Mouse (Mus musculus): ENCODE results near the gene 9930022D16Rik. TPM values are rescaled to one million over a fixed set of nuclear protein-coding genes. Genes with fewer than 3 reads are reported as not detected.

The 9930022D16Rik gene
- polyA plus RNA-seq, 1 experiment, result 0.02 TPM

- no peak overlapping the region for H3K4me3 ChIP-seq (replicated peaks)
- H3K27me3 ChIP-seq (ENCODE audit: control insufficient read depth), result peaks cover 5% of the 10 kb centered on the region
- peaks cover 16% of the 10 kb centered on the region for H3K36me3 ChIP-seq (ENCODE audit: control insufficient read depth)
- TF ChIP-seq GATA1 (IDR thresholded peaks at IDR 0.05; ENCODE audit: low read length), result no peak
- no peaks in the 10 kb centered on the region for H3K9me3 ChIP-seq (ENCODE audit: control insufficient read depth, low read length)
- peaks cover 56% of the 10 kb centered on the region for H3K4me1 ChIP-seq (ENCODE audit: control insufficient read depth)
Measured at GRCm38 (mm10) chr11:109441119-109441518, 27.4 kb downstream of the 9930022D16Rik start.

- no peak for TF ChIP-seq TAL1 (IDR thresholded peaks at IDR 0.05; ENCODE audit: low read length)
- no peak for TF ChIP-seq GATA1 (IDR thresholded peaks at IDR 0.05; ENCODE audit: low read length)
- Histone ChIP-seq H3K9me3 (ENCODE audit: control insufficient read depth, low read length) (no peaks in the 10 kb centered on the region), H3K4me3 (replicated peaks) (no peak overlapping the region), H3K36me3 (ENCODE audit: control insufficient read depth) (peaks cover 13% of the 10 kb centered on the region), H3K27me3 (ENCODE audit: control insufficient read depth) (peaks cover 5% of the 10 kb centered on the region), H3K4me1 (ENCODE audit: control insufficient read depth) (peaks cover 58% of the 10 kb centered on the region)
Measured at GRCm38 (mm10) chr11:109442166-109442730, 28.5 kb downstream of the 9930022D16Rik start.

GRCm38 (mm10) chr11:109443468-109444263, 29.9 kb downstream of the 9930022D16Rik start:
- H3K4me3 ChIP-seq (replicated peaks), result no peak overlapping the region
- peaks cover 14% of the 10 kb centered on the region for H3K36me3 ChIP-seq (ENCODE audit: control insufficient read depth)
- peaks cover 5% of the 10 kb centered on the region for H3K27me3 ChIP-seq (ENCODE audit: control insufficient read depth)
- TF ChIP-seq TAL1 (IDR thresholded peaks at IDR 0.05; ENCODE audit: low read length) (no peak), GATA1 (IDR thresholded peaks at IDR 0.05; ENCODE audit: low read length) (no peak)
- peaks cover 58% of the 10 kb centered on the region for H3K4me1 ChIP-seq (ENCODE audit: control insufficient read depth)
- no peaks in the 10 kb centered on the region for H3K9me3 ChIP-seq (ENCODE audit: control insufficient read depth, low read length)

- no peak overlapping the region for H3K4me3 ChIP-seq (replicated peaks)
- no peaks in the 10 kb centered on the region for H3K9me3 ChIP-seq (ENCODE audit: control insufficient read depth, low read length)
- H3K36me3 ChIP-seq (ENCODE audit: control insufficient read depth), result peaks cover 22% of the 10 kb centered on the region
- H3K27me3 ChIP-seq (ENCODE audit: control insufficient read depth), result peaks cover 5% of the 10 kb centered on the region
- peaks cover 54% of the 10 kb centered on the region for H3K4me1 ChIP-seq (ENCODE audit: control insufficient read depth)
- TF ChIP-seq GATA1 (IDR thresholded peaks at IDR 0.05; ENCODE audit: low read length) (no peak), TAL1 (IDR thresholded peaks at IDR 0.05; ENCODE audit: low read length) (no peak)
Measured at GRCm38 (mm10) chr11:109444600-109444999, 30.9 kb downstream of the 9930022D16Rik start.

GRCm38 (mm10) chr11:109445438-109446035, 31.8 kb downstream of the 9930022D16Rik start:
- peaks cover 32% of the 10 kb centered on the region for H3K36me3 ChIP-seq (ENCODE audit: control insufficient read depth)
- TF ChIP-seq TAL1 (IDR thresholded peaks at IDR 0.05; ENCODE audit: low read length) (no peak), GATA1 (IDR thresholded peaks at IDR 0.05; ENCODE audit: low read length) (no peak)
- H3K4me1 ChIP-seq (ENCODE audit: control insufficient read depth), result peaks cover 44% of the 10 kb centered on the region

GRCm38 (mm10) chr11:109451169-109451568, 37.5 kb downstream of the 9930022D16Rik start:
- peaks cover 88% of the 10 kb centered on the region for H3K36me3 ChIP-seq (ENCODE audit: control insufficient read depth)
- H3K9me3 ChIP-seq (ENCODE audit: control insufficient read depth, low read length), result no peaks in the 10 kb centered on the region
- no peaks in the 10 kb centered on the region for H3K27me3 ChIP-seq (ENCODE audit: control insufficient read depth)
- TF ChIP-seq GATA1 (IDR thresholded peaks at IDR 0.05; ENCODE audit: low read length), result no peak
- H3K4me3 ChIP-seq (replicated peaks), result no peak overlapping the region
- H3K4me1 ChIP-seq (ENCODE audit: control insufficient read depth), result peaks cover 18% of the 10 kb centered on the region

More at GRCm38 (mm10) chr11:109445438-109446035, 31.8 kb downstream of the 9930022D16Rik start:
- Histone ChIP-seq H3K4me3 (replicated peaks) (no peak overlapping the region), H3K27me3 (ENCODE audit: control insufficient read depth) (no peaks in the 10 kb centered on the region), H3K9me3 (ENCODE audit: control insufficient read depth, low read length) (no peaks in the 10 kb centered on the region)

- no peak overlapping the region for H3K4me3 ChIP-seq (replicated peaks)
- peaks cover 100% of the 10 kb centered on the region for H3K36me3 ChIP-seq (ENCODE audit: control insufficient read depth)
- H3K9me3 ChIP-seq (ENCODE audit: control insufficient read depth, low read length), result no peaks in the 10 kb centered on the region
- no peak for TF ChIP-seq TAL1 (IDR thresholded peaks at IDR 0.05; ENCODE audit: low read length)
- TF ChIP-seq GATA1 (IDR thresholded peaks at IDR 0.05; ENCODE audit: low read length), result no peak
- H3K4me1 ChIP-seq (ENCODE audit: control insufficient read depth), result peaks cover 12% of the 10 kb centered on the region
- no peaks in the 10 kb centered on the region for H3K27me3 ChIP-seq (ENCODE audit: control insufficient read depth)
Measured at GRCm38 (mm10) chr11:109456261-109456660, 42.5 kb downstream of the 9930022D16Rik start.

GRCm38 (mm10) chr11:109458165-109458564, 44.4 kb downstream of the 9930022D16Rik start:
- H3K4me3 ChIP-seq (replicated peaks), result no peak overlapping the region
- H3K4me1 ChIP-seq (ENCODE audit: control insufficient read depth), result peaks cover 14% of the 10 kb centered on the region
- no peaks in the 10 kb centered on the region for H3K9me3 ChIP-seq (ENCODE audit: control insufficient read depth, low read length)
- peaks cover 100% of the 10 kb centered on the region for H3K36me3 ChIP-seq (ENCODE audit: control insufficient read depth)
- TF ChIP-seq GATA1 (IDR thresholded peaks at IDR 0.05; ENCODE audit: low read length), result no peak
- no peak for TF ChIP-seq TAL1 (IDR thresholded peaks at IDR 0.05; ENCODE audit: low read length)
- H3K27me3 ChIP-seq (ENCODE audit: control insufficient read depth), result no peaks in the 10 kb centered on the region

- peaks cover 100% of the 10 kb centered on the region for H3K36me3 ChIP-seq (ENCODE audit: control insufficient read depth)
- no peaks in the 10 kb centered on the region for H3K9me3 ChIP-seq (ENCODE audit: control insufficient read depth, low read length)
- no peak overlapping the region for H3K4me3 ChIP-seq (replicated peaks)
- H3K27me3 ChIP-seq (ENCODE audit: control insufficient read depth), result no peaks in the 10 kb centered on the region
- no peak for TF ChIP-seq TAL1 (IDR thresholded peaks at IDR 0.05; ENCODE audit: low read length)
- no peak for TF ChIP-seq GATA1 (IDR thresholded peaks at IDR 0.05; ENCODE audit: low read length)
- peaks cover 30% of the 10 kb centered on the region for H3K4me1 ChIP-seq (ENCODE audit: control insufficient read depth)
Measured at GRCm38 (mm10) chr11:109460586-109460985, 46.9 kb downstream of the 9930022D16Rik start.
